Mouse (Mus musculus): ENCODE results near the gene Pnpla8. TPM values are rescaled to one million over a fixed set of nuclear protein-coding genes. Genes with fewer than 3 reads are reported as not detected.

Gene Pnpla8
- polyA plus RNA-seq, 1 experiment: 90.8 TPM

DNA sequence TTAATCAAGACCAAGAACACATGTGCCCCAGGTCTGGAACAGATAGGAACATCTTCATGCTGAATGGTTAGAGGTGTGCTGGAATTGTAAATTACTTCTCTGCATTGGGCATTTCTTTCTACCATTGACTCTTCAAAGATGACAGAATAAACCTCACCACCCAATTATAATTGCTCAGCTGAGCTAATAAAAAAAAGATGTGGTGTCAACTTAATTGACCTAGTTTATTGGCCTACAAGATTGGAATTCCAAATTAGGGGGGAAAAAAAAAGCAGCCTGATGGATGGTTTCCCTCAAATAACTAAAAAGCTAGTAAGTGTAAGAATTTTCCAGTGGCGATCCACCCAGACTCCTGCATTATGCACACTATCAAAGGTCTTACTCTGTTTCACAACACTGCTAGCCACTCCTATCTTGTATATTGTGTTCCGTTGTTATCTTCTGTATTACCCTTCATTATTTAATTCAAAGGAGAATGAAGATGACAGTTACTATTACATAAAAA is 116.0 kb downstream of the Pnpla8 start:
- no peak for TF ChIP-seq CTCF (IDR thresholded peaks at IDR 0.05; ENCODE audit: extremely low read depth, insufficient read depth, low read length)
- TF ChIP-seq POLR2A (IDR thresholded peaks at IDR 0.05; ENCODE audit: extremely low read depth, insufficient read depth, low read length): no peak
- H3K4me3 ChIP-seq (ENCODE audit: insufficient read depth, low read length): no peak overlapping the region
- peaks cover 6% of the 10 kb centered on the region; the same call in 1 of the 2 replicates for H3K4me1 ChIP-seq (ENCODE audit: control insufficient read depth, insufficient read depth, low read length)
- H3K27ac ChIP-seq (ENCODE audit: insufficient read depth, low read length): no peak overlapping the region

DNA sequence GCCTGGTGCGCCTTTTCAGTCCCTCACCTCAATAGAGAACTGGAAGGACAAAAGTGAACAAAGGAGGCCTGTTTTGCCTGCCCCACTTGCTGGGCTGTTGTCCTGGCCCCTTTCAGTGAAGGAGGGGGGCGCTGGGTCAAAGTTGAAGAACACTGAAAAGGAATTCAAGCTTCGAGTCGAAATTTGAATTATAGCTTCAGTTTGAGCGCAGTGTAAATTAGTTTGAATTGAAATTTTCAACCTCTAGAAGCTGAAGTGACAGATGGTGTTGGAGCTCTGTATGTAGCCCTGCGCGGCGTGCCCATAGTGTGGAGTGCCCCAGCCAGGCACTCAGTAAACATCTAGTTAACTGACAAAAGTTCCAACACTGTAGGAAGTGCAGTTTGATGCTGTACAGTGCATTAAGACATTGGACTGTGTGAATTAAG is 117.0 kb downstream of the Pnpla8 start:
- no peak overlapping the region for H3K4me3 ChIP-seq (ENCODE audit: insufficient read depth, low read length)
- no peak for TF ChIP-seq POLR2A (IDR thresholded peaks at IDR 0.05; ENCODE audit: extremely low read depth, insufficient read depth, low read length)
- no peak for TF ChIP-seq CTCF (IDR thresholded peaks at IDR 0.05; ENCODE audit: extremely low read depth, insufficient read depth, low read length)
- peaks cover 5% of the 10 kb centered on the region; the same call in 1 of the 2 replicates for H3K4me1 ChIP-seq (ENCODE audit: control insufficient read depth, insufficient read depth, low read length)
- peak overlapping the region; percentile 75 for H3K27ac ChIP-seq (ENCODE audit: insufficient read depth, low read length)

DNA sequence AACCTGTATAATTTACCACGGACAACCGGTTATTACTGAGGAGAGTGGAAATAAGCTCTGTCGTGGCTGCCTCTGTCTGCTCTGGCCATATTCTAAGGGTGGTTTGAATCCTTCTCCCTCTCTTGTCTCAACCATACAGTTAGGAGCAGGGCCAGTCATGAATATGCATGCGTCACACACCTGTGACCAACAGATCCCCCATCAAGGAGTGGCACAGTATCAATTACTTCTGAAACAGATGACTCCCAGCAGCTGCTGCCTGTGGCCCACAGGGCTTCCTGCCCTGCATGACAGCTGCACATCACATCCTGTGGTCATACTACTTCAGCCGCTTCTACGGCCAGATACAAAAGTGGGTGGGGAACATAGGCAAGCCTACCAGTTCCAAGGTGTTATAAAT is 122.9 kb downstream of the Pnpla8 start:
- TF ChIP-seq CTCF (IDR thresholded peaks at IDR 0.05; ENCODE audit: extremely low read depth, insufficient read depth, low read length) (no peak), POLR2A (IDR thresholded peaks at IDR 0.05; ENCODE audit: extremely low read depth, insufficient read depth, low read length) (no peak)
- no peak overlapping the region for H3K4me3 ChIP-seq (ENCODE audit: insufficient read depth, low read length)
- H3K27ac ChIP-seq (ENCODE audit: insufficient read depth, low read length): peak overlapping the region; percentile 46
- H3K4me1 ChIP-seq (ENCODE audit: control insufficient read depth, insufficient read depth, low read length): peaks cover 7% of the 10 kb centered on the region; the same call in 1 of the 2 replicates

DNA sequence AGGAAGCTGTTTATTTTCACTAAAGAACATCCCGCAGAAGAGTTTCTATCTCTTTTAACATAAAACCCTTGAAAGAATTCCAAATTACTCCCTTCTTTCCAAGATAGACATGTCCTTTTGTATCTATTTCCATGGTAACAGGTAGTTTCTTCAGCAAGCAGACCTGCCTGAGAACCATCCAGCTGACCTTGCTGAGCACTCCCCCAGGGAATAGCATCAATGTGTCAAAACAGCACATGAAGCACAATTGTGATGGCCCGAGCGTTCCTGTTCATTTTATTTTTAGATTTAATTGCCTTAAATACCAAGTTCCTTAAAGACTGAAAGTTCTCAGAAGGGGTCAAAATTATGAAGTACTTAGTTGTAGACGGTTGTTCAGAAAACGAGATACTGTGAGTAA is 124.1 kb downstream of the Pnpla8 start:
- no peak overlapping the region for H3K4me3 ChIP-seq (ENCODE audit: insufficient read depth, low read length)
- H3K27ac ChIP-seq (ENCODE audit: insufficient read depth, low read length): peak overlapping the region; percentile 84; the same call in 1 of the 2 replicates
- peaks cover 7% of the 10 kb centered on the region; the same call in 1 of the 2 replicates for H3K4me1 ChIP-seq (ENCODE audit: control insufficient read depth, insufficient read depth, low read length)
- TF ChIP-seq POLR2A (IDR thresholded peaks at IDR 0.05; ENCODE audit: extremely low read depth, insufficient read depth, low read length) (no peak), CTCF (IDR thresholded peaks at IDR 0.05; ENCODE audit: extremely low read depth, insufficient read depth, low read length) (no peak)

DNA sequence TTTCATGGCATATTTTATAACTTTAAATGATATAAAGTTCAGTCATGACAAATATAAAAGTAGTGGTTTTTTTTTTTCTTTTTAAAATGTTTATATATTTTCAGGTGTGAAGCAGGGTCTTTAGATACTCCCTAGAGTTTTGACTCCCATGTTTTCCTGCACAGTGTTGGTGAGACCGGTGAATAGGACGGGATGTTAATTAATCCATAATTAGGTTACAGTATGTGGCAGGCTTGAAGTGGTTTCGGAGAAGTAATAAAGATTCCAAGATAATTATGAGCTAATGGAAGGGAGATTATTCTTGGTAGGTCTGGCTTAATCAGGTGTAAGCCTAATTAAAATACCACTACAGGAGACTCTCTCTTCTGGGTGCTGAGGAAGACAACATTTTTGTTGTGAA is 125.0 kb downstream of the Pnpla8 start:
- no peak for TF ChIP-seq CTCF (IDR thresholded peaks at IDR 0.05; ENCODE audit: extremely low read depth, insufficient read depth, low read length)
- no peak for TF ChIP-seq POLR2A (IDR thresholded peaks at IDR 0.05; ENCODE audit: extremely low read depth, insufficient read depth, low read length)
- Histone ChIP-seq H3K4me1 (ENCODE audit: control insufficient read depth, insufficient read depth, low read length) (peaks cover 4% of the 10 kb centered on the region; the same call in 1 of the 2 replicates), H3K4me3 (ENCODE audit: insufficient read depth, low read length) (no peak overlapping the region), H3K27ac (ENCODE audit: insufficient read depth, low read length) (no peak overlapping the region)

DNA sequence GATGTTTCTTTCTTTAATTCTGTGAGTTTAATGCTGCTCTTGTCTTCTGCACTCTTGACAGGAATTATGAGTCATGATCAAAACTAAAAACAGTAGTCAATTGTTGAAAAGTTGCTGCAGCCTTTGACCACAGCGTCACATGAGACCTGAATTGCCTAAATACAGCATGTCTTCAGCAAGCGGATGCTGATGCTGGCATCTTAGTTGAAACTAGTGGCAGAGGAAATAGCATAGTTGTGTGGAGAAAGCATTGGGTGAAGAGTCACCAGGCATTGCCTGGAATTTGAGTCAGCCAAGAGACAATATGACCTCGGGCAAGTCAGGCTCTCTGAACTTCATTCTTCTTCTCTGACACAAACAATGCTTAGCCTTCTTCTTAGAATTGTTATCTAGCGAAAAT is 133.9 kb downstream of the Pnpla8 start:
- no peak for TF ChIP-seq POLR2A (IDR thresholded peaks at IDR 0.05; ENCODE audit: extremely low read depth, insufficient read depth, low read length)
- no peak for TF ChIP-seq CTCF (IDR thresholded peaks at IDR 0.05; ENCODE audit: extremely low read depth, insufficient read depth, low read length)
- Histone ChIP-seq H3K4me3 (ENCODE audit: insufficient read depth, low read length) (no peak overlapping the region), H3K27ac (ENCODE audit: insufficient read depth, low read length) (no peak overlapping the region), H3K4me1 (ENCODE audit: control insufficient read depth, insufficient read depth, low read length) (no peaks in the 10 kb centered on the region; the same call in 1 of the 2 replicates)

DNA sequence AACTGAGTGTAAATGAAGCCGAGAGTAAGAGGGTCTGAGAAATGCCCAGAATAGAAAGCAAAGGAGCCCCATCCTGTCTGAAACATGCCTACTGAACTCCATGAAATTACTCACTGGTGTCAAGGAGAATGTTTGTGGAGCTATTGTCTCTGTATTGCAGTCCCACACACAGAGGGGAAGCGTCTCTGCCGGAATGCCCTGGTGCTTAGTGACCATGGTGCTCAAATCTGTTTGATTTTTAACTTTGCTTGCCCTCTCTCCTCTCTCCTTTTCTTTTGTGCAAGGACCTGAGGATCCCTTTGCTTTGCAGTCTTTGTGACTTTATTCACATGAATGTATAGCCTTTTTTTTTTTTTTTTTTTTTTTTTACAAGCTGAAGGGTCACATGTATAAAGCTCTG is 136.3 kb downstream of the Pnpla8 start:
- TF ChIP-seq CTCF (IDR thresholded peaks at IDR 0.05; ENCODE audit: extremely low read depth, insufficient read depth, low read length): no peak
- TF ChIP-seq POLR2A (IDR thresholded peaks at IDR 0.05; ENCODE audit: extremely low read depth, insufficient read depth, low read length): no peak
- H3K4me3 ChIP-seq (ENCODE audit: insufficient read depth, low read length): no peak overlapping the region
- H3K4me1 ChIP-seq (ENCODE audit: control insufficient read depth, insufficient read depth, low read length): no peaks in the 10 kb centered on the region; the same call in 1 of the 2 replicates
- no peak overlapping the region for H3K27ac ChIP-seq (ENCODE audit: insufficient read depth, low read length)

DNA sequence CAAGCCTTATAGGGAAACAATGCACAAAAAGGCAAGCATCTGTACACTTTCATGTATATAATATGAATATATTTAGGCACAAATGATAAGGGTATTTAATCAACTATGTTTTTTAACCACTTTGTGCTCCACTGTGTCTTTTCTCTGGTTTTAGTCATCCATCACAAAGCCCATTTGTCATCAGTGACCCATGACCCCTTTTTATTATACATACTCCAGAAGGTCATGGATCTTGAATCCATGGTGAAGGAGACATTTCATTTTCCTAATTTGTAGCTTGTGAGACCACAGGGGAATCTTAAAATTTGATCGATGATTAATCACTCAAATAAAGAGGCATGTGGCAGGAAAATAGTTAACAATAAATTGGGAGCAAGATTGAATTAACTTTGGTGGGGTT is 136.7 kb downstream of the Pnpla8 start:
- no peak overlapping the region for H3K4me3 ChIP-seq (ENCODE audit: insufficient read depth, low read length)
- H3K4me1 ChIP-seq (ENCODE audit: control insufficient read depth, insufficient read depth, low read length): no peaks in the 10 kb centered on the region; the same call in 1 of the 2 replicates
- H3K27ac ChIP-seq (ENCODE audit: insufficient read depth, low read length): no peak overlapping the region
- TF ChIP-seq POLR2A (IDR thresholded peaks at IDR 0.05; ENCODE audit: extremely low read depth, insufficient read depth, low read length): no peak

DNA sequence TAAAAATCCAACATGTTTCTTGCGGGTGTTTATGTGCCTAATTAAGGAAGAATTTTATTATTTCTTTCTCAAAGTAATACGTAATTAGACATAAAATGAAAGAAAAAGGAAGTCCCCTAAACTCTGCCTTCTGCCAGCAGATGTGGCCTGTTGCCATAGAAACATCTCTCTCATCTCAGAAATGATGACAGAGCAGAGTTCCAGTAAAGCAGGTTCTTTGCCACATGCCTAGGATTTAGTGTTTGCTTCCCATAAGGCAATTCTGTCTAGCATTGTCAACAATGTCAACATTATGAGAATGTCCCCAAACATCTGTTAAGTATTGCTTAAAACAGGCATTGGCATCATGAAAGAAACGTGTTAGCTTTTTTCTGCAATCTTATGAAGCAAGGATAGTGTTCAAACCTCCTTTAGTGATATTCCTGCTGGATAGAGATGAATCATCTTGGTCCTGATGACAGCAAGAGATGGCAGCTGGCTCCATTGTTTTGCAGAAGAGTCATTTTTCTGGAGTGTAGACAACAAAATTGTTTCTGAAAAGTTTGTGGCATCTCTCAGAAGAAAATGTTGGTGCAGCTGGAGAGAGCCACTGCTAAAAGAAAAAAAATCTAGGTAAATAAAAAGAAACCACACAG is 150.0 kb downstream of the Pnpla8 start:
- TF ChIP-seq POLR2A (IDR thresholded peaks at IDR 0.05; ENCODE audit: extremely low read depth, insufficient read depth, low read length): no peak
- no peak for TF ChIP-seq CTCF (IDR thresholded peaks at IDR 0.05; ENCODE audit: extremely low read depth, insufficient read depth, low read length)
- peaks cover 8% of the 10 kb centered on the region; the same call in 1 of the 2 replicates for H3K4me1 ChIP-seq (ENCODE audit: control insufficient read depth, insufficient read depth, low read length)
- no peak overlapping the region for H3K27ac ChIP-seq (ENCODE audit: insufficient read depth, low read length)
- no peak overlapping the region for H3K4me3 ChIP-seq (ENCODE audit: insufficient read depth, low read length)

Other genes starting within 250 kb of the Pnpla8 start
- 25.0 and 25.2 TPM in 2 replicates for gene Dnajb9, start 11.0 kb upstream of the Pnpla8 start, polyA plus RNA-seq (2012; rRNA removed)
- 178 and 188 TPM in 2 replicates for gene Nrcam, start 107.5 kb downstream of the Pnpla8 start, polyA plus RNA-seq (2012; rRNA removed)

Data from cortical plate, adult 2 months (tissue).